Mouse (Mus musculus) MEL (cell line): ENCODE results near the gene Ctcf. TPM values are rescaled to one million over a fixed set of nuclear protein-coding genes. Genes with fewer than 3 reads are reported as not detected.
A peak's percentile ranks its signal among the peaks of the same experiment; 100 is the strongest.

Experiments used
- DNase-seq: peaks from one replicate; pipeline ENCODE4 v3.0.0; 2011; ENCODE audit warnings: low read depth, low spot score
- H3K27ac ChIP-seq: 2 replicates; pipeline ENCODE4 v1.5.1; 2012; ENCODE audit warnings: low read depth, mild to moderate bottlenecking, control low read depth, low read length, moderate library complexity; ENCODE audit not compliant: control insufficient read depth
- H3K27me3 ChIP-seq, 2 experiments: fragments of 150-350 bp in 1 of 2; sonication (generic) in 1 of 2; 2 replicates each; pipeline ENCODE4 v1.6.1; 2012; ENCODE audit warnings: low read length in 2 of 2, mild to moderate bottlenecking in 2 of 2, improper control_type of control experiment in 1 of 2, moderate library complexity in 1 of 2; ENCODE audit not compliant: insufficient read depth in 2 of 2, control insufficient read depth in 1 of 2
- H3K36me3 ChIP-seq, 2 experiments: 2 replicates each; pipeline ENCODE4 v1.6.1; 2012 to 2014; ENCODE audit warnings: low read length in 2 of 2, improper control_type of control experiment in 1 of 2, inconsistent platforms in 1 of 2, mild to moderate bottlenecking in 1 of 2; ENCODE audit not compliant: insufficient read depth in 2 of 2, control insufficient read depth in 1 of 2
- H3K4me1 ChIP-seq, 2 experiments: fragments of 150-350 bp in 1 of 2; sonication (generic) in 1 of 2; 2 replicates each; pipeline ENCODE4 v1.6.1; 2012; ENCODE audit warnings: low read length in 2 of 2, improper control_type of control experiment in 1 of 2, mild to moderate bottlenecking in 1 of 2; ENCODE audit not compliant: insufficient read depth in 2 of 2, control insufficient read depth in 1 of 2
- H3K4me3 ChIP-seq, 2 experiments: fragments of 150-350 bp in 1 of 2; sonication (generic) in 1 of 2; 2 replicates each; pipeline ENCODE4 v1.5.1; 2012; ENCODE audit warnings: low read depth in 2 of 2, low read length in 2 of 2, mild to moderate bottlenecking in 2 of 2, moderate library complexity in 2 of 2, control low read depth in 1 of 2, improper control_type of control experiment in 1 of 2; ENCODE audit not compliant: control insufficient read depth in 1 of 2, insufficient read depth in 1 of 2
- H3K79me2 ChIP-seq: 2 replicates; pipeline ENCODE4 v1.6.1; 2012; ENCODE audit warnings: mild to moderate bottlenecking, low read length, moderate library complexity; ENCODE audit not compliant: control insufficient read depth, poor library complexity, insufficient read depth
- H3K9ac ChIP-seq: 2 replicates; pipeline ENCODE4 v1.6.1; 2012; ENCODE audit warnings: low read depth, mild to moderate bottlenecking, control low read depth, low read length, moderate library complexity; ENCODE audit not compliant: control insufficient read depth, poor library complexity, severe bottlenecking
- H3K9me3 ChIP-seq: fragments of 150-350 bp; sonication (generic); replicated peaks from 2 replicates; pipeline ENCODE4 v1.6.1; 2012; ENCODE audit warnings: mild to moderate bottlenecking, low read length, improper control_type of control experiment, moderate library complexity; ENCODE audit not compliant: insufficient read depth
- CHD2 ChIP-seq: IDR thresholded peaks from 2 replicates; pipeline ENCODE4 v1.6.1; 2011; ENCODE audit warnings: low read length, improper control_type of control experiment
- CTCF ChIP-seq, 3 experiments: IDR thresholded peaks in 2 of 3; conservative IDR thresholded peaks in 1 of 3; 2 replicates each; pipeline ENCODE4 v1.5.1; 2011 to 2012; ENCODE audit warnings: low read length in 3 of 3, low read depth in 2 of 3, mild to moderate bottlenecking in 2 of 3, improper control_type of control experiment in 1 of 3, inconsistent platforms in 1 of 3, mixed read lengths in 1 of 3, moderate library complexity in 1 of 3; ENCODE audit not compliant: control insufficient read depth in 1 of 3, insufficient read depth in 1 of 3, poor library complexity in 1 of 3, severe bottlenecking in 1 of 3
- GABPA ChIP-seq: IDR thresholded peaks from 2 replicates; pipeline ENCODE4 v1.6.1; 2012; ENCODE audit warnings: low read depth, mild to moderate bottlenecking, inconsistent platforms, low read length, improper control_type of control experiment, moderate library complexity
- NRF1 ChIP-seq: IDR thresholded peaks from 2 replicates; pipeline ENCODE4 v1.6.1; 2014; ENCODE audit warnings: low read depth, mild to moderate bottlenecking, inconsistent platforms, low read length, improper control_type of control experiment, moderate library complexity; ENCODE audit not compliant: poor library complexity, insufficient read depth, severe bottlenecking
- POLR2AphosphoS2 ChIP-seq: IDR thresholded peaks from 2 replicates; pipeline ENCODE4 v1.6.1; 2011; ENCODE audit warnings: low read length, improper control_type of control experiment
- RAD21 ChIP-seq: IDR thresholded peaks from 2 replicates; pipeline ENCODE4 v1.6.1; 2011; ENCODE audit warnings: mild to moderate bottlenecking, low read depth, low read length, improper control_type of control experiment
- SMC3 ChIP-seq: IDR thresholded peaks from 2 replicates; pipeline ENCODE4 v1.6.1; 2011; ENCODE audit warnings: low read depth, low read length, improper control_type of control experiment
- USF2 ChIP-seq, 2 experiments: IDR thresholded peaks; 2 replicates each; pipeline ENCODE4 v1.6.1; 2011 to 2012; ENCODE audit warnings: improper control_type of control experiment in 2 of 2, low read length in 2 of 2, borderline replicate concordance in 1 of 2, inconsistent platforms in 1 of 2, low read depth in 1 of 2, mild to moderate bottlenecking in 1 of 2; ENCODE audit not compliant: insufficient read depth in 1 of 2
- ZC3H11A ChIP-seq: IDR thresholded peaks from 2 replicates; pipeline ENCODE4 v1.6.1; 2012; ENCODE audit warnings: low read depth, mild to moderate bottlenecking, inconsistent platforms, low read length, improper control_type of control experiment
- polyA plus RNA-seq, 2 experiments: library from polyadenylated mRNA; stranded (reverse) in 1 of 2; unstranded in 1 of 2; fragments of >175 nt in 1 of 2; fragments of >200 nt in 1 of 2; gene quantifications; 2 replicates each; pipeline versions ENCODE4 v1.2.1 to v1.2.4; 2012; ENCODE audit warnings: low replicate concordance in 2 of 2, low read depth in 1 of 2; ENCODE audit not compliant: insufficient read length in 2 of 2, insufficient read depth in 1 of 2, missing spikeins in 1 of 2
- total RNA-seq: library from RNA; depleted of rRNA; stranded (reverse); fragments of 300-350 nt; gene quantifications from 2 replicates; pipeline ENCODE4 v1.2.3, GENCODE M21; 2012

Ctcf gene
- total and polyA plus RNA-seq, 3 experiments: 40.7 to 670 (median 87.1) TPM

GRCm38 (mm10) chr8:105677891-105678290 is 41.5 kb downstream of the Ctcf start:
- DNase-seq: no peak
- Histone ChIP-seq H3K4me1 (no peaks in the 10 kb centered on the region), H3K27ac (no peak overlapping the region), H3K4me3 (no peak overlapping the region), H3K9me3 (no peaks in the 10 kb centered on the region), H3K79me2 (no peaks in the 10 kb centered on the region), H3K9ac (no peak overlapping the region), H3K36me3 (peaks cover 0 to 57% of the 10 kb centered on the region in 2 experiments; a peak in 2 of 4 replicates)
- TF ChIP-seq CTCF (IDR thresholded peaks at IDR 0.05 in 2 of 3, conservative IDR thresholded peaks at IDR 0.05 in 1 of 3; ENCODE audit: control insufficient read depth in 1 of 3, insufficient read depth in 1 of 3, low read depth in 2 of 3, low read length in 3 of 3, poor library complexity in 1 of 3, severe bottlenecking in 1 of 3) (peak in 2 of 3 experiments; percentile 7 to 25; a peak in 2 of 6 replicates), CHD2 (no peak), SMC3 (peak; percentile 28)
- TF ChIP-seq, all 39 proteins: peak for 2
- no peaks in the 10 kb centered on the region for H3K27me3 ChIP-seq

- Histone ChIP-seq H3K27me3 (no peaks in the 10 kb centered on the region), H3K9ac (no peak overlapping the region), H3K9me3 (no peaks in the 10 kb centered on the region), H3K4me3 (no peak overlapping the region), H3K4me1 (no peaks in the 10 kb centered on the region), H3K27ac (no peak overlapping the region), H3K79me2 (no peaks in the 10 kb centered on the region), H3K36me3 (peaks cover 0 to 5% of the 10 kb centered on the region in 2 experiments; a peak in 2 of 4 replicates)
- no peak for DNase-seq
- TF ChIP-seq USF2 (IDR thresholded peaks at IDR 0.05; ENCODE audit: borderline replicate concordance in 1 of 2, insufficient read depth in 1 of 2, low read depth in 1 of 2, low read length in 2 of 2): no peak
- TF ChIP-seq RAD21: no peak
- no peak for TF ChIP-seq GABPA
- no peak for TF ChIP-seq SMC3
- TF ChIP-seq ZC3H11A: no peak
- TF ChIP-seq CHD2: no peak
These were observed 49.0 kb downstream of the Ctcf start for GRCm38 (mm10) chr8:105685325-105685724.

- Histone ChIP-seq H3K9me3 (no peaks in the 10 kb centered on the region), H3K27me3 (no peaks in the 10 kb centered on the region), H3K36me3 (peaks cover 0 to 4% of the 10 kb centered on the region in 2 experiments; a peak in 2 of 4 replicates), H3K4me1 (no peaks in the 10 kb centered on the region), H3K79me2 (no peaks in the 10 kb centered on the region), H3K4me3 (no peak within 1 kb of the TSS), H3K27ac (no peak within 1 kb of the TSS), H3K9ac (no peak within 1 kb of the TSS)
- no peak for DNase-seq
- TF ChIP-seq ZC3H11A: peak; percentile 14; the same call in 1 of the 2 replicates
- TF ChIP-seq POLR2AphosphoS2: peak; percentile 47; the same call in 1 of the 2 replicates
- peak; percentile 42 for TF ChIP-seq RAD21
- TF ChIP-seq CTCF (IDR thresholded peaks at IDR 0.05 in 2 of 3, conservative IDR thresholded peaks at IDR 0.05 in 1 of 3; ENCODE audit: control insufficient read depth in 1 of 3, insufficient read depth in 1 of 3, low read depth in 2 of 3, low read length in 3 of 3, poor library complexity in 1 of 3, severe bottlenecking in 1 of 3): peak; percentile 51 to 67 (median 61)
- TF ChIP-seq SMC3: peak; percentile 57
- TF ChIP-seq NRF1: no peak
These were observed 49.5 kb downstream of the Ctcf start, which contains the start of gene Carmil2 for GRCm38 (mm10) chr8:105685796-105686308. TSS of gene Carmil2 (plus strand) at chr8:105686274.
